Mouse (Mus musculus) MEL (cell line): Measurements from ENCODE around the gene Gm28035.
A peak's percentile ranks its signal among the peaks of the same experiment; 100 is the strongest.

Source experiments
- BHLHE40 ChIP-seq: IDR thresholded peaks from 2 replicates; pipeline ENCODE4 v1.6.1; 2012; ENCODE audit warnings: low read depth, mild to moderate bottlenecking, inconsistent platforms, low read length, improper control_type of control experiment, borderline replicate concordance
- CTCF ChIP-seq, 3 experiments: IDR thresholded peaks in 2 of 3; conservative IDR thresholded peaks in 1 of 3; 2 replicates each; pipeline ENCODE4 v1.5.1; 2011 to 2012; ENCODE audit warnings: low read length in 3 of 3, low read depth in 2 of 3, mild to moderate bottlenecking in 2 of 3, improper control_type of control experiment in 1 of 3, inconsistent platforms in 1 of 3, mixed read lengths in 1 of 3, moderate library complexity in 1 of 3; ENCODE audit not compliant: control insufficient read depth in 1 of 3, insufficient read depth in 1 of 3, poor library complexity in 1 of 3, severe bottlenecking in 1 of 3
- ETS1 ChIP-seq: IDR thresholded peaks from 2 replicates; pipeline ENCODE4 v1.6.1; 2012; ENCODE audit warnings: low read depth, mild to moderate bottlenecking, inconsistent platforms, low read length, improper control_type of control experiment, moderate library complexity
- HCFC1 ChIP-seq: IDR thresholded peaks from 2 replicates; pipeline ENCODE4 v1.6.1; 2012; ENCODE audit warnings: low read depth, mild to moderate bottlenecking, inconsistent platforms, low read length, improper control_type of control experiment, moderate library complexity
- POLR2AphosphoS2 ChIP-seq: IDR thresholded peaks from 2 replicates; pipeline ENCODE4 v1.6.1; 2011; ENCODE audit warnings: low read length, improper control_type of control experiment
- TCF12 ChIP-seq: IDR thresholded peaks from 2 replicates; pipeline ENCODE4 v1.6.1; 2014; ENCODE audit warnings: low read depth, mild to moderate bottlenecking, inconsistent platforms, low read length, improper control_type of control experiment, moderate library complexity

DNA sequence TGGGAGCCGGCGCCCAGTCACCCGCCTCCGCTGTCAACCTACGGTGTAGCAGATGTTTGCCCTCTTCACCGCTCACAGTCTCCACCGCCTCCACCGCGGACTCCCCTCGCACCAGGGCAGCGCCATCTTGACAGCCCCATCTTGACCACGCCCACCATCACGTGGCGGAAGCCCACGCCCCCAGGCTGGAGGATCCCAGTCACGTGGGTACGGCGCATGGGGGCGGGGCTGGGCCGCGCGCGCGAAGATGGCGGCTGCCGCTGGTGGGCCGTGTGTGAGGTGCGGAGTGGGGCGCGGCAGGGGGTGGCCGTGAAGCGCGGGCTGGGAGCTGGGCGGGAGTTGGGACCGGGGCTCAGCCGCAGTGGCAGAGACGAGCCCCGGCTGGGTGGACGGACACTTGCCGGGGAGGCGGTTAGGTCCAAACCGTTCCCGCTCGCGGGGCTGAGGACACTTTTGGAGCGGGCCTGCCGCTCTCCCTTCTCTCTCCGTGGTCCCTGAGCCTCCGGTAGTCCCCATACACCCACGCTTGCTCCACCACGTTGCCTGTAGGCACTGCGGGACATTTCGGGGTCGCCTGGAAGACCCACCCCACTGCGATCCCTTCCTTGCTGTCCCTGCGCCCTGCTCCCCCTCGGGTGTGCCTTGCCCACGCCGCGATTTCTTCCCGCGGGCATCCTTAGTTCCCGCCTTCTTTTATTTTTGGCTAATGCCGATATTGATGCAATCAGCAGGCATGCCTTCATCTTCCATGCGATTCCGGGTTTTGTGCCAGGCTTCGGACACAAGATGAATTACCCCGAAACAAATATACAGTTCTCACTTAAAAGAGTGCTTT is 46.0 kb downstream of the Gm28035 start, which contains the start of the genes Dolk and Nup188:
- TF ChIP-seq ETS1 (no peak), CTCF (IDR thresholded peaks at IDR 0.05 in 2 of 3, conservative IDR thresholded peaks at IDR 0.05 in 1 of 3; ENCODE audit: control insufficient read depth in 1 of 3, insufficient read depth in 1 of 3, low read depth in 2 of 3, low read length in 3 of 3, poor library complexity in 1 of 3, severe bottlenecking in 1 of 3) (no peak; a peak in 1 of 6 replicates), POLR2AphosphoS2 (peak; percentile 74; the same call in 1 of the 2 replicates), HCFC1 (peak; percentile 85), TCF12 (peak; percentile 86), BHLHE40 (no peak)
